Mouse (Mus musculus) embryo, embryonic 11 days (tissue): ENCODE results near the gene Ankmy2.
A peak's percentile ranks its signal among the peaks of the same experiment; 100 is the strongest.
"Not testable (repeated sequence)": the region's sequence is repeated elsewhere in the genome, so short reads cannot be mapped to it uniquely, and the experiment has no call there.

Source experiments
- DNase-seq: peaks from one replicate; pipeline ENCODE4 v3.0.0-alpha.2; 2015

The Ankmy2 gene

DNA sequence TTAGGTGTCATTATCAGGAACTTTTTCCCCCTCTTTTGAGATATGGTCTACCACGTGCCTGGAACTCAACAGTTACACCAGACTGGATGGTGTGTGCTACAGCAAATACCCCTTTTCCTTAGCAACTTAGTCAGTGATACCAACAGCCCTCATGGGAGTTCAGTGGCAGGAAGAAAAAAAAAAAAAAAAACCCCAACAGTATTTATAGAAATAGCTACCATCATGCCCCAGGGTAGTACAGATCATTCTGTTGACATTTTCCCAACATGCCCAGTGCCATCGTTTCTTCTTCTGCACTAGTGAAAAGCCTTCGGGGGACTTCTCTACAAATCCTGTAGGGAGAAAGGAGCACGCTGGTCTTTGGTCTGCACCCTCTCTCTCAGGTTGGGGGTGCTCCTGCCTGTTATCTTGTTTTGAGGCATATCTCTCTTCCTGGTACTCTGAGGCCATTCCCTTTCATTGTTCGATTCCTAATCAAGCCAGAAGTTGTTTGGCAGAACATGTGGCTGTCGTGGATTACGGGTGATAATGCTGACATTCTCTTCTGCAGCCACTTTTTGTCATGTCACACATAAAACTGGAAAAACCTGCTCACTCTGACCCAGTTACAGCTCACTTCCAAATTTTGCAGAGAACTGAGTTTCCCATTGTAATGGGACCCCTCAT is 7.3 kb downstream of the Ankmy2 start:
- DNase-seq: no peak

DNA sequence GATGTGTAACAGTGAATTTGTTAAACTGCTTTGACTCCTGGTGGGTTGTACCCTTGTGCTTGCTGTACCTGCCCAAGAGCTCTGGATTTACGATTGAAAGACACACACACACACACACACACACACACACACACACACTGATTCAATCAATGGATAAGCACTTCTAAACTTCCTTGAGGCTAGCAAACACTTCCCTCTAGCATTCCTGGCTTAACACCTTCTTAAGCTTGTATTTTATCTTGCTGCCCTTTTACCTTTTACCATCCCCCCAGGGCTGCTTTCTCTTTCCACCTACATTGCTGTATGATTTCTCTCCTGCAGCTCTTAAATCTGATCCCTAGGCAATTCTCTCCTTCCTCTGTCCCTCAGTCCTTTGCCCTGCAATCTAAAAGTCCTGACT is 8.4 kb downstream of the Ankmy2 start:
- DNase-seq: no peak

DNA sequence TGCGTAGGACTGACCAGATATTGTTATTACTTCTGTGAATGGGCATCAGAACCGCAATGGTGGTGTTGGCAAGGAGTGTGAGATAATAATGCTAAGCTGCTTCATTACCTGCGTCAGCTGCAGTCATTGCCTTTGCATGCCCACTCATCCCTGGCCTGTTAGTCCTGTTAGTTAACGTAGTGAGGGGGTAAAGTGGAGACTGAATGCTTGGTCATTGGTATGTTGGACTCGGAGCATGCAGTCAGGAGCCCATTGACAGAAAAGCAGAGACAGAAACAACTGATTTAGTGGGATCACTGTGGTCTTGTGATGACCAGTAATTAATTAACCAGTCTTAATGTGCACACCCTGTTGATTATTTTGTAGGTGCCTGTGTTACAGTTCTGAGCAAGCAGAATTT is 20.3 kb downstream of the Ankmy2 start:
- DNase-seq: no peak

DNA sequence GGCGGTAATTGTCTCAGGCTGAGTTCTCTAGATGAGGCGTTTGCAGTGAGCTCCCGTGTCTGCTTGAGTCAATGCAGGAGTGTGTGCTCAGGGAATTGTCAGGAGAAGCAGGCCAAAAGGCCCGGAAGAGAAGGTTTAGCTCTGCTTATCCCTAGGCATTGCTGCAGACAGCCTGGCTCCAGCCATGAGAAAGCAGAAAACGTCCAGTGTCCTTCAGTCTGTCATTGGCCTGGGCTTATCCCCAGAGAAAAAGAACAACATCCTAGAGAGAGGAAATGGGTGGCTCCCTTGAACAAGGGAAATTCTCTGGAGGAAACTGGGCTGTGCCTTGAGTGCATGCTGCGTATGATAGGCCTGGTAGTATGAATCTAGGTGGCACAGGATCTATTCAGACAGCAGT is 25.7 kb downstream of the Ankmy2 start:
- no peak for DNase-seq

DNA sequence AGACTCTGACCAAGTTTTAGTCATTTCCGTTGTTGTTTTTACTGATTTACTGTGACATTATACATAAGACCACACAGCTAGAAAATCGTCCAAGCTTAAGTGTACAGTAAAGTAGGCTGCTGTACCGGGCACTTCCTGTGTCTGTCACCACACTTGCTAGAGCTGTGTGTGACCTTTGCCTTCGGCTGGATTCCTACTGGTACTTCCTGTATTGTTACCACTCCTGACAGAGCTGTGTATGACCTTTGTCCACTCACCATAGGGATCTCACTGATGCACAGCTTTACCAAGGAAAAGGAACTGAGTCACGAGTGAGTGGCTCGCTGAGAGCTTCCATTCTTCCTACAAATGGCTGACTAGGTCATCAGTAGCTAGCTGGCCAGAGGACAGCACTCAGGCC is 30.2 kb downstream of the Ankmy2 start:
- no peak for DNase-seq

DNA sequence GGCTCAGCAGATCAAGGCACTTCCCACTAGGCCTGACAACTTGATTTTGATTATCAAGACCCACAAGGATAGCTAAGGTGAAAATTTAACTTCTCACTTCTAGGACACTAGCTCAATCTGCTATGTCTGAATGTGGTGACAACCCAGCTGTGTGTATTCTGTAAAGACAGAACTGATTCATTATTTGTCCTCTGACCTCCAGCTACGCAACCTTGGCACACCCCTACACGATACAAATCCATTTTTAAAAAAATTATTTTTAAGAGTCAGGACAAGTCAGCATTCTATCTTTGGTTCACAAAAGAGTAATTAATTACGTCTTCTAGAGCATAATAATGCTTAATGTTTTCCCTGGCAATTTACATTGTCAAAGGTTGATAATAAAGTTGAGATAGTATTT is 32.7 kb downstream of the Ankmy2 start:
- DNase-seq: no peak

DNA sequence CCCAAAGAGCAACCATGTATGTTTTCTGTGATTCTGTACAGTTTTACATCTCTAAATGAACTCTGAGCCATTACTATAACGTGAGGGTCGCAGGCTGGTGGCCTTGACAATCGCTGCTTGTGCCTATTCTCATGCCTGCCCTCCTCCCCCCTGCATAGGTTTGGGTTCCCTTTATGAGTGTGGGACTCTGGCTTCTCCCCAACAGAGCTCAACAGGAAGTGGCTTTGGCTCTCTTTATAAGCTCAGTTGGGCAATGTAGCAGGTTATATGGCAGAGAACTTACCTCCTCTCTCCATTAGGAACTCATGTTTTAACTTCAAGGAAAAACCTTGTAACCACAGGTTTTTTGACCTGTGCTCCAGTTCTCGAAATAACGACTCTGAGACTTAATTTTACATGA is 33.4 kb downstream of the Ankmy2 start:
- no peak for DNase-seq

- DNase-seq: no peak
Observed at GRCm38 (mm10) chr12:36194976-36195375, 38.1 kb downstream of the Ankmy2 start.

- DNase-seq: not testable (repeated sequence)
Observed at GRCm38 (mm10) chr12:36205579-36206119, 48.7 kb downstream of the Ankmy2 start.

DNA sequence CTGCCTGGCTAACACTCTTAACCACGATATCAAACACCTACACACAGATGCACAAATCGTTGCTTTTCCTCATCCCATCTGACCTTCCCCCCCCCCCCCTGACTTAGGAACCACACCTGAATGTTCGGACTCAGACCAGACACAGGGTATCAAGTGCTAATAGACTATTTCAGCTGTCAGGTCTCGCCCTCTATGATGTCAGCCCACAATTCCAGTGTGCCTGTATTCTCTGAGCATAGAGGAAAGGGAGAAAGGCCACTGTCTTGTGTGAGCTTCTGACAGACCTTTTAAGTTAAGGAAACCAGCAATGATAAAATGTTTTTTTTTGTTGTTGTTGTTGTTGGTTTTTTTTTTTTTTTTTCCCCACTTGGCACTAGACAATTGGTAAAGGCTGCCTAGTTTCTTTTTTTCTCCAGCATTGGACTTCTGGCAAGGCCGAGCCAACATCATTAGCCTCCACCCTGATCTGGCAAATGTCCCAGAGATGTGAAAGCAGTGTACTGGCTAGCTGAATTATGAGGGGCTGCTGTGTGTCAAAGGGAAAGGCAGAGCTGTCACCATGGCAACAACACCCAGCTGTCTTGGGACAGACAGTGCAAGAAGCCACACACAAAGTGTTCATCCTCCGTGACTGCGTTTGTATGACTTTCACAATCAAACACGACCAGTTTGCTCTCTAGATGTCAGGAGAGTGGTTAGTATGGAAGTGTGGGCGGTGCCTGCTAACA is 50.3 kb downstream of the Ankmy2 start:
- peak; percentile 78 for DNase-seq

GRCm38 (mm10) chr12:36207800-36208148 is 50.9 kb downstream of the Ankmy2 start:
- no peak for DNase-seq

- DNase-seq: no peak
Observed at GRCm38 (mm10) chr12:36208456-36208855, 51.5 kb downstream of the Ankmy2 start.

DNA sequence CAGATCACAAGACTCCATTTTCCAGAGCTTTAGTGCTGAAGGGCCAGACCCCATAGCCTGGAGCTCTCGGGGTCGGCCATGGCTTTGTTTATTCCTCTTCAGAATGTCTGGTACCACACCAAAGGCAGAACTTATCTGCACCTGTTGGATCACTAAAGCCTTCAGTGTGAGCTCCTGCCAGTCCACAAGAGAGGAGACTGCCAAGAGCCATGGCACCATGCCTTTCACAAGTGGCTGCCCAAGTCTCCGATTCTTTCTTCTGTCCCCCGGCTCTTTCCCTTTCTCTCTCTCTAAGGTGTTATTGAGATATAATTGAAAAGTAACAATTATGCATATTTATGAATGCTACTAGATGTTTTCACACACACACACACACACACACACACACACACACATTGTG is 53.2 kb downstream of the Ankmy2 start:
- DNase-seq: no peak

DNA sequence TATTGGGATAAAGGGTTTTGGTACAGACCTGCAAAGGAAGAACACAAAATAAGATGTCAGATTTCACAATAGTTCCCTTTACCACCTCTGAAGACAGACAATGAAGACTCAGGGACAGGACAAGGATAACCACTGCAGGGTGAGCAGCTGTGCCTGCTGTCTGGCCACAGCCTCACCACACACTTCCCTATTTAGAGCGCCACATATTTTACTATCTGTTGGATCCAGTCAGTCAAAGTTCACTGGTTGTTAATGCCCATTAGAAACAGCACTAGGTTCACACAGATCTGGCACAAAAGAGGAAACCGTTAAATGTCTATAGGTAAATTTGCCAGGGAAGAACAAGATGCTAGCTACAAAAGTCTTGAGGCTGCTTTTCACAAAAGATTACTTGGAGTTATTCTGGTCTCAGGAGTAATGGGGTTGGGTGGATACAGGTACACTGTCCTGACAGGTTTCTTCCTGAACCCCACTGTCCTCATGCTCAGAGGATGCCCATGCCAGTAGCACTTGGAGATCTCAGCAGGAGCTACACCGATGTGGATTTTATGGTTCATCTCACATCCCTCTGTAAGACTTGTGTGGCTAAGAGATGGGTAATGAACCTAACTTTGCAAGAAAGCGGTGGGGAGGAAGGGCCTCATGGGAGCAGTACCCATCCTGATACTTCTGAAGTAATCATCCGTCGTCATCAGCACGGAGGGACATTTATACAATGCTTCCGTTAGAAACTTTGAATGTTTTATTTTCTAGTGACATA is 57.7 kb downstream of the Ankmy2 start:
- DNase-seq: no peak

DNA sequence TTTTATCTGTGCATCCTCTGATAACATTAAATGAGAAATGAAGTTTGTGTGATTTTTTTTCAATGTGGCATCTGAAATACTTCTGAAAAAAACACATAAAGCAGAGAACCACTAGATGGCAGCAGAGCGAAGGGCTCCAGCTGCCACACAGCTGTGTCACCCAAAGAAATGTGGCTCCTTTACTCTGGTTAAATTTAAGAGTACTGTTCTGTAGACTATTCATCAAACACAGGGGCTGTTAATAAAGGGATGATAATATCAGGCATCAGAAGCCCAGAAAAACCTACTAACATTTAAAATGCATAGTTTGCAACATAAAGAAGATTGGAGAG is 58.2 kb downstream of the Ankmy2 start:
- peak; percentile 84 for DNase-seq

DNA sequence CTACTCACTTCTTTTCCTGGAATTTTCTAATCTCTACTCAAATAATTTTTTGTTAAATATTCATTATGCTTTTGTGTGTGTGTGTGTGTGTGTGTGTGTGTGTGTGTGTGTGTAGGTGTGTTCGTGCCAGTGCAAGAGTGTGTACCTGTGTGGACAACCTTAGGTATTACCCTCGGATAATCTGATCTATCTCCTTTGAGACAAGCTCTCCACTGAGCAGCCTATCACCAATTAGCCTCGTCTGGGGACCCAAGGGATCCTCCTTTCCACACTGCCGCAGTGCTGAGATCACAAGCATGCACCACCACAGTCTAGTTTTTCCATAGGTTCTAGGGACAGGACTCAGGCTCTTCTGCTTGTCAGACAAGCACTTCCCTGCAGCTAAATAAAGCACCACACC is 59.3 kb downstream of the Ankmy2 start:
- DNase-seq: no peak

DNA sequence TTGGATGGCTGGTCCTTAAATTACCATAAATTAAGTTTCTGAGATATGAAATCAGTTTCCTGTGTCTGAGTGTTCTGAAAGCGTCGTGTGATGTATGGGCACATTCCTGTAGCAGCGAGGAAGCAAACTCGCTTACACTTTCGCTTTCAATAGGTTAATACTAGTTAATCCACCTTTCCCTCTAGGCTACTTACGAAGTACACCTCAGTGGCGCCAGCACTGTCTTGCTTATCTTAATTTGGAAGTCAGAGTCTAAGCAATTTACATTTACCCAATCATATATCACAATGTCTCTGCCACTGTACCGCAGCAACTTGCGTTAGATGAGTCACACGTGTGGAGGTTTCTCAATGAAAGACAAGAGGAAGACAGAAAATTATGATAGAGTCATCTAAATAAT is 60.0 kb downstream of the Ankmy2 start:
- DNase-seq: no peak

DNA sequence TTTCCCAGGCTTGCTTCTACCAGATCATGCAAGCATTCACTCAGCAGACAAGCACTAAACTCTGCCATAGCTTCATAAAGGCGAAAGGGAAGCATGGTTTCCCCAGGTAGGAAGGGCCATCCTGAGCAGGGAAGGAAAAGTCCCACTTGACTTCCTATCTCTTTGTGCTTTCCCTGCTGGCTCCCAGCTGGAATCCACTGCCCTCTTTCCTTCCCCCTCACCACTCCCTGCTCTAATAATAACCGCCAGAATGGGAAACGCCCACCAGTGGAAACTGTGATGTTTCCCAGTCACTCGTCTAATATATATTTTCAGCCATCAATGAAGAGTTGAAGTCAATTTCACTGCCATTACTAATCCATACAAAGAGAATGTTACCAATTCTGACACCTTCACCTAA is 67.5 kb downstream of the Ankmy2 start:
- no peak for DNase-seq

- DNase-seq: no peak
Observed at GRCm38 (mm10) chr12:36231386-36231785, 74.5 kb downstream of the Ankmy2 start.

DNA sequence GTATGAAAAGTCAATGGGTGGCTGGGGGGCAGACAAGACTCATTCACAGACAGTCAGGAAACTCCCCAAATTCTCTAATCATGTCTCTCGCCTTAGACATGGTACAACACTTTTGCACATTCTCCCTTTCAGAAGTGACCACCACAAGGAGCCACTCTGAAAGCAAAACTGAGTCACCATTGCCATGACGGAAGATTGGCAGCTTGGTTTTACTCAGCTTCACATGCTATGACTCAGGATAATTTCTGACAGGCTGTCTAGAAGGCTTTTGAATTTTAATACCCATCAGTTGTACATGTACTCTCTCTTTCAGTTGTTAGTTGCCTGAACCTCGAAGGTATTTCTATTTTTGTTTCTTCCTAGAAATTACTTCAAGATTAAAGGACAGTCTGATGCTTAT is 84.3 kb downstream of the Ankmy2 start:
- DNase-seq: no peak
